Mouse (Mus musculus) megakaryocyte, embryonic 14.5 days (primary cell): ENCODE measurements around the gene Jak2.

Experiments
- FLI1 ChIP-seq: IDR thresholded peaks from 2 replicates; pipeline ENCODE4 v1.6.1; 2012; ENCODE audit warnings: low read length, inconsistent platforms, mixed read lengths
- GATA1 ChIP-seq: IDR thresholded peaks from 3 replicates; pipeline ENCODE4 v1.6.1; 2012; ENCODE audit warnings: mixed read lengths, low read length, inconsistent platforms, borderline replicate concordance

GRCm38 (mm10) chr19:29312661-29313060, 61.0 kb downstream of the Jak2 start:
- no peak for TF ChIP-seq GATA1
- no peak for TF ChIP-seq FLI1
